Mouse (Mus musculus) hindbrain, embryonic 13.5 days (tissue): ENCODE results near the gene Zfp64. TPM values are rescaled to one million over a fixed set of nuclear protein-coding genes. Genes with fewer than 3 reads are reported as not detected.
A peak's percentile ranks its signal among the peaks of the same experiment; 100 is the strongest.

Experiments used
- ATAC-seq: fragments of 200-750 bp; cut with Nextera tagmentation; 2 replicates; pipeline ENCODE4 v1.8.0; 2017; ENCODE audit warnings: moderate TSS enrichment; ENCODE audit not compliant: low FRiP score
- H3K27ac ChIP-seq: fragments of 300-500 bp; sonication (generic); 2 replicates; pipeline ENCODE4 v1.5.1; 2015; ENCODE audit warnings: inconsistent platforms, mild to moderate bottlenecking, moderate library complexity
- H3K27me3 ChIP-seq: fragments of 300-500 bp; sonication (generic); 2 replicates; pipeline ENCODE4 v1.6.1; 2015; ENCODE audit warnings: mild to moderate bottlenecking, inconsistent platforms
- H3K36me3 ChIP-seq: fragments of 300-500 bp; sonication (generic); 2 replicates; pipeline ENCODE4 v1.6.1; 2015; ENCODE audit warnings: mild to moderate bottlenecking, inconsistent platforms
- H3K4me1 ChIP-seq: fragments of 300-500 bp; sonication (generic); replicated peaks from 2 replicates; pipeline ENCODE4 v1.6.1; 2015; ENCODE audit warnings: inconsistent platforms
- H3K4me2 ChIP-seq: fragments of 300-500 bp; sonication (generic); 2 replicates; pipeline ENCODE4 v1.6.1; 2015; ENCODE audit warnings: inconsistent platforms, mild to moderate bottlenecking, moderate library complexity
- H3K4me3 ChIP-seq: fragments of 300-500 bp; sonication (generic); 2 replicates; pipeline ENCODE4 v1.5.1; 2015; ENCODE audit warnings: mild to moderate bottlenecking, inconsistent platforms
- H3K9ac ChIP-seq: fragments of 300-500 bp; sonication (generic); 2 replicates; pipeline ENCODE4 v1.6.1; 2015; ENCODE audit warnings: mild to moderate bottlenecking, inconsistent platforms
- H3K9me3 ChIP-seq: fragments of 300-500 bp; sonication (generic); 2 replicates; pipeline ENCODE4 v1.6.1; 2016; ENCODE audit warnings: inconsistent platforms
- WGBS: fragments of 180-500 bp; shearing (Covaris S2); methylation state at CpG from one replicate; pipeline ENCODE4 v1.1.7; 2015; 5-methylcytosine and 5-hydroxymethylcytosine counted together
- polyA plus RNA-seq: library from polyadenylated mRNA; unstranded; fragments of >200 nt; fragmentation: Nextera tagmentation; extraction: Ambion mirVana; gene quantifications from 2 replicates; pipeline ENCODE4 v1.2.1, GENCODE M21; 2015

The Zfp64 gene
- polyA plus RNA-seq, 1 experiment from 2014 or later, result 28.7 TPM

DNA sequence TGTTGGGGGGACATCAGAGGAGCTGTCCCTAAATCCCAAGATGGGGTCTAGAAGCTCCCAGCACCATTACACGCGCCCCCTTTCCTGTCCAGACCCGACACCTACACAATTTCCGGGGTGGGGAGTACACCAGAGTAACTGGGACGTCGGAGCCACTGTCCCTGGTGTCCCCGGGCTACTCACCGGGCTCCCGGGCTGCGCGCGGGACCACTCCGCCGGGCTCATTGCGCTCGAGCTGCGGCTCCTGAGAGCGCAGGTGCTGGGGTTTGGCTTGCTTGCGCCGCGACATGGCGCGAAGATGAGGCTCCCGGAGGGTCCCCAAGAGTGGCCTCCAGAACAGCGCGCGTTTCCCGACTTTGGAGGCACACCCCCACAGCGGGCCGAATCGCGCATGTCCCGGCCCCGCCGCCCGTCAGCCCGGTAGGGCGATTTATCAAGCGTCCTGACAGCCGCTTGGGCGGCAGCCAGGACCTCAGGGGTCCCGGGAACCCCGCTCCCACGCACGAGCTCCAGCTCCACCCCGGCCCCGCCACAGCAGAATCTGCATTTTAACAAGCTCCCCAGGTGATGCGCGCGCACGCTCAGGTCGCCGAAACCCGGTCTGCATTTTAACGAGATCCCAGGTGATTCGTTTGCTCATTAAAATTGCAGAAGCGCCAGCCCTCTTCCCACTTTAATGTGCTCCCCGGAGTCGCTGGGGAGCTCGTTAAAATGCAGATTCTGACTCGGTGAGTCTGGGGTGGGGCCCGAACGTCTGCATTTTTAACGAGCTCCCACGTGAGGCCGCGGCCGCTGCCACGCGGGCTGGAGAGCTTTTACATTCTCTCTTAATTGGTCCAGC is 43.1 kb downstream of the Zfp64 start:
- under 1% methylated on average over 70 of the region's 70 CpGs for WGBS
- peak overlapping the region; percentile 69 for H3K9ac ChIP-seq
- ATAC-seq, result peak; percentile 60
- no peaks in the 10 kb centered on the region for H3K9me3 ChIP-seq
- peaks cover 30% of the 10 kb centered on the region for H3K4me1 ChIP-seq
- H3K36me3 ChIP-seq, result no peaks in the 10 kb centered on the region
- peak overlapping the region; percentile 52 for H3K4me3 ChIP-seq
- peaks cover 48% of the 10 kb centered on the region for H3K27me3 ChIP-seq
- H3K27ac ChIP-seq, result peak overlapping the region; percentile 30; the same call in 1 of the 2 replicates
- H3K4me2 ChIP-seq, result peak overlapping the region; percentile 93

DNA sequence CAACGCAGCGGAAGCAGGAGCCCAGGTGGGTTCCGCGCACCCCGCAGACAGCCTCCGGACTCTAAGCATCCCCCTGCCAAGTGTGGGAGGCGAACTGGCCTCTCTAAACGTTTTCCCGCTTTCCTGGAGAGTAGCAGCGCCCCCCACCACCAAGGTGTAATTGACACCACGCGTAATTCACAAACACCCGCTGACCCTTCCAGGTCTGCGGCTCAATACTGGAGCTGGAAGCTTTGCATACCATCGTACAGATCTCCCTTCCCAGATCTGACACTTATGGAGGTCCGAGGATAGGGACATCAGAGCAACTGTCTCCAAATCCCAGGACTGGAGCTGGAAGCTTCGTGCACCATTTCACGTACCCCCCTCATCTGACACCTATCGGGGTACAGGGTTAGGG is 43.9 kb downstream of the Zfp64 start:
- no peaks in the 10 kb centered on the region for H3K36me3 ChIP-seq
- peak overlapping the region; percentile 93 for H3K4me2 ChIP-seq
- WGBS, result 2% methylated on average over 19 of the region's 19 CpGs
- 0 out of 2 replicates have a peak, but pooled peaks have one; percentile 9 for ATAC-seq
- peak overlapping the region; percentile 52 for H3K4me3 ChIP-seq
- H3K9me3 ChIP-seq, result no peaks in the 10 kb centered on the region
- H3K27me3 ChIP-seq, result peaks cover 50% of the 10 kb centered on the region
- peak overlapping the region; percentile 69 for H3K9ac ChIP-seq
- H3K4me1 ChIP-seq, result peaks cover 30% of the 10 kb centered on the region
- no peak overlapping the region for H3K27ac ChIP-seq

DNA sequence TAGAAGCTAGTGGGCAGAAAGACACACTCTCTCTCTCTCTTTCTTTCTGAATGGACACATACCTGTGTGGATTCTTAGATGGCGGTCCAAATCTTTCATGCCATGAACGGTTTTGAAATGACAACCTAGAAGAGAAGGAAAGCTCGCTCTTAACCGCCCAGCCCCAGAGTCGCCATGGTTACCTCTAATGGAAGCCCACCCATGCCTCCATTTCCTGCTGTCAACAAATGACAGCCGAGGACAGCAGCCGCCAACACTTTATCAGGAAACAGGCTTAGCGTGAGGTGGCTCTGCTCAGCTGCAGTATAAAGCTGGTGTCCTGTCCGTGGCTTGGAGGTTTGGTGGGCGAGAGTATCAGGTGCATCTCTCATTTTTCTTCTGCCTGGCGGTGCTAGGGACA is 49.4 kb downstream of the Zfp64 start:
- Histone ChIP-seq H3K9ac (no peak overlapping the region), H3K27me3 (peaks cover 24% of the 10 kb centered on the region), H3K36me3 (no peaks in the 10 kb centered on the region), H3K4me1 (peaks cover 16% of the 10 kb centered on the region), H3K4me2 (no peak overlapping the region), H3K9me3 (no peaks in the 10 kb centered on the region), H3K27ac (no peak overlapping the region), H3K4me3 (no peak overlapping the region)
- no peak for ATAC-seq
- WGBS, result 31% methylated on average over 11 of the region's 11 CpGs

DNA sequence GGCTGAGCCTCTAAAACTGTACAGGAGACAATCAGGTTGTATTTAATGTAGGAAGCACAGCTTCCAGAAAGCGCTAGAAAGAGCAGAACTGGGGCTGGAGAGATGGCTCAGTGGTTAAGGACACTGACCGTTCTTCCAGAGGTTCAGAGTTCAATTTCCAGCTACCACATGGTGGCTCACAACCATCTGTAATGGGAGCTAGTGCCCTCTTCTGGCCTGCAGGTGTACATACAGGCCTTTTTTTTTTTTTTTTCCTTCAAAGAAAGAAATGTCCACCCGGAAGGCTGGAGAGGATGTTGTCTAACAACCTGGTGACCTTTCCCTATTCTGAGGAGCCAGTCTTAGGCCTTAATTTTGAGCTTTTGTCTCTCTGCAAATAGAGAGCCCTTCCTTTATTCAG is 50.5 kb downstream of the Zfp64 start:
- ATAC-seq, result no peak
- Histone ChIP-seq H3K4me1 (peaks cover 12% of the 10 kb centered on the region), H3K9ac (no peak overlapping the region), H3K4me3 (no peak overlapping the region), H3K27me3 (peaks cover 13% of the 10 kb centered on the region), H3K36me3 (peaks cover 1% of the 10 kb centered on the region; the same call in 1 of the 2 replicates), H3K4me2 (no peak overlapping the region), H3K9me3 (no peaks in the 10 kb centered on the region), H3K27ac (no peak overlapping the region)
- 83% methylated on average over 3 of the region's 3 CpGs for WGBS

DNA sequence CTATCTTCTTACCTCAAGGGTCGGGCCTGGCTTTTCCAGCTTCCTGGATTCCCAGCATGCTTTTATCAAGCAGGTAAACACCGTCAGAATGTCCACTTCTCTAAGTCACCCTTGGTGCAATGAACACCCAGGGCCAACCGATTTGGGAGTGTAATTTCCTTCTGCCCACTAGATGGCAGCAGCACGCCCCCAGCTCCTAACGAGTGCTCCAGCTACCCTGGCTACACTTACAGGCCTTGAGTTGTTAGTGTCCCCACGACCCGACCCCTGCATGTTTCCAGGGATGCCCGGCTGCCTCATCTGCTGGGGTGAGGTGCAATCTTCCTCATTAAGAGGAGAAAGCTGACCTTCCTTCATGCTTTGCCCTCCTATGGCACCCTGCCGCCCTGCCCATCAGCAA is 51.2 kb downstream of the Zfp64 start:
- H3K27me3 ChIP-seq, result 0 out of 2 replicates have a peak, but pooled peaks cover 6% of the 10 kb centered on the region
- H3K9ac ChIP-seq, result no peak overlapping the region
- H3K4me3 ChIP-seq, result no peak overlapping the region
- H3K4me2 ChIP-seq, result no peak overlapping the region
- no peak overlapping the region for H3K27ac ChIP-seq
- H3K9me3 ChIP-seq, result no peaks in the 10 kb centered on the region
- H3K4me1 ChIP-seq, result peaks cover 12% of the 10 kb centered on the region
- ATAC-seq, result no peak
- H3K36me3 ChIP-seq, result peaks cover 7% of the 10 kb centered on the region
- WGBS, result 17% methylated on average over 9 of the region's 9 CpGs

DNA sequence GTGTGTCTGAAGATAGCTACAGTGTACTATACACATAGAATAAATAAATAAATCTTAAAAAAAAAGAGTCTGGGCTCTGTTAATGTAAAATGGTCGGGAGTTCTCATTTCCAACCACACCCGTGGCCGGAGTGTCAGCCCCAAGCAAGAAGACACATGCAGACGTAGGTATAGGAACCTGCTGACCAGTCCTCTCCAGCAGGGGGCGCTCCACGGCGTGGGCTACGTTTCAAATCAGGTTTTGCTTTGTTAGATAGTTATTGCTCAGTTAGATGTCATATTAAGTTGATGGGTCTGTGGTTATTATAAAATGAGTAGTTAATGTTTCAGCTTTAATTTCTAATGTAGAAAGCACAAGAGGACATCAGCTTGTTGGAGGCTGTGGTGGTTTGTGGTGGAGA is 52.8 kb downstream of the Zfp64 start:
- Histone ChIP-seq H3K9ac (no peak overlapping the region), H3K36me3 (peaks cover 15% of the 10 kb centered on the region), H3K4me1 (peaks cover 12% of the 10 kb centered on the region), H3K4me2 (no peak overlapping the region), H3K4me3 (no peak overlapping the region), H3K27me3 (0 out of 2 replicates have a peak, but pooled peaks cover 3% of the 10 kb centered on the region), H3K27ac (no peak overlapping the region), H3K9me3 (no peaks in the 10 kb centered on the region)
- WGBS, result 31% methylated on average over 8 of the region's 8 CpGs
- no peak for ATAC-seq

DNA sequence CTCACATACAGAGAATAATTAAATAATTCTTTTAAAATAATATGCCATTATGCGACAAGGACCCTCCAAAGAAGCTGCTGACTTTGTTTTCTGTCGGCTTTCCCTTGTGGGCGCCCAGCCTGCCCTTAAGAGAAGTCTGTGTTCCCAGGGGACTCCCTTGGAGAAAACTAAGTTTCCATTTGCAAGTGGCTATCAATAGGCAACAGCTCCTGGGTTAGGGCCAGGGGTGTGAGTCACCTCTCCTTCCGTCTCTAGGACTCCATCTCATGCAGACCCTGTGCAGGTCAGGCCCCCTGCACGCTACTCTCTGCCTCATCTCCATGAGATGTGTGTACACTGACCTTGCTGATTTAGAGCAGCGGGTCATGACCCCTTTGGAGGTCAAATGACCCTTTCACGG is 57.5 kb downstream of the Zfp64 start:
- Histone ChIP-seq H3K9ac (no peak overlapping the region), H3K4me2 (no peak overlapping the region), H3K36me3 (peaks cover 21% of the 10 kb centered on the region), H3K4me1 (no peaks in the 10 kb centered on the region), H3K27ac (no peak overlapping the region), H3K9me3 (no peaks in the 10 kb centered on the region), H3K27me3 (peaks cover 5% of the 10 kb centered on the region; the same call in 1 of the 2 replicates), H3K4me3 (no peak overlapping the region)
- WGBS, result 86% methylated on average over 7 of the region's 7 CpGs
- no peak for ATAC-seq

DNA sequence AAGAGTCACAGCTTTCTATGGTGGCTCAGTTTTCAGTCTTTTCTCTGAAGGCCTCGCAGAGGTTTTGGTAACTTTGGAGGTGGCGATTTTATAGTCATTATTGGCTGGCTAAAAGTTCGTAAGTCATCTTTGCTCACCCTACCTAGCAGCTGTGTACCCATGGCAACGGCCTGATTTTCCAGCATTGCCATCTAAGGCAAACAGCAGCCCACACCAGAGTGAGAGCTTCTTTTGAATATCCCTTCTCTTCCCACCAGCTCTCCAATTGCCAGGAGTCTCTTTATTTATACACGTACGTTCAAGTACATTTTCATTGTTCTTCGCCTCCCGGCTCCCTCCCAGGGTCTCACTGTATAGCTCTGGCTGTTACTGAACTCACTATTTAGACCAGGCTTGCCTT is 59.9 kb downstream of the Zfp64 start:
- peaks cover 5% of the 10 kb centered on the region; the same call in 1 of the 2 replicates for H3K27me3 ChIP-seq
- no peak overlapping the region for H3K9ac ChIP-seq
- H3K36me3 ChIP-seq, result peaks cover 21% of the 10 kb centered on the region
- ATAC-seq, result no peak
- no peaks in the 10 kb centered on the region for H3K9me3 ChIP-seq
- H3K4me1 ChIP-seq, result no peaks in the 10 kb centered on the region
- no peak overlapping the region for H3K4me3 ChIP-seq
- WGBS, result 86% methylated on average over 8 of the region's 8 CpGs
- no peak overlapping the region for H3K27ac ChIP-seq
- no peak overlapping the region for H3K4me2 ChIP-seq

DNA sequence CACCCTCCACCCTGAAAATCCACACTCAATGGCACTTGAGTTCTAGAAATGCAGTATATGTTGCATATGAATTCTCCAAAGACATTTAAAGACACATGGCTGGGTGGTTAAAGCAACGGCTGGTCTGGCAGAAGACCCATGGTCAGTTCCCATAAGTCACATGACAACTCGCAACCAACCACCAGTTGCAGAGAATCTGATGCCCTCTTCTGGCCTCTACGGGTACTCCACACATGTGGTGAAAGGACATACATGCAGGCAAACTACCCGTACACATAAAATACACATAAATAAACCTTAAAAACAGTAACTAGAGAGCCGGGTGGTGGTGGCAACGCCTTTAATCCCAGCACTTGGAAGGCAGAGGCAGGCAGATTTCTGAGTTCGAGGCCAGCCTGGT is 60.6 kb downstream of the Zfp64 start:
- Histone ChIP-seq H3K4me2 (no peak overlapping the region), H3K4me3 (no peak overlapping the region), H3K27me3 (peaks cover 5% of the 10 kb centered on the region; the same call in 1 of the 2 replicates), H3K27ac (no peak overlapping the region), H3K36me3 (peaks cover 18% of the 10 kb centered on the region), H3K4me1 (no peaks in the 10 kb centered on the region), H3K9ac (no peak overlapping the region), H3K9me3 (no peaks in the 10 kb centered on the region)
- 92% methylated on average over 7 of the region's 7 CpGs for WGBS
- ATAC-seq, result no peak

DNA sequence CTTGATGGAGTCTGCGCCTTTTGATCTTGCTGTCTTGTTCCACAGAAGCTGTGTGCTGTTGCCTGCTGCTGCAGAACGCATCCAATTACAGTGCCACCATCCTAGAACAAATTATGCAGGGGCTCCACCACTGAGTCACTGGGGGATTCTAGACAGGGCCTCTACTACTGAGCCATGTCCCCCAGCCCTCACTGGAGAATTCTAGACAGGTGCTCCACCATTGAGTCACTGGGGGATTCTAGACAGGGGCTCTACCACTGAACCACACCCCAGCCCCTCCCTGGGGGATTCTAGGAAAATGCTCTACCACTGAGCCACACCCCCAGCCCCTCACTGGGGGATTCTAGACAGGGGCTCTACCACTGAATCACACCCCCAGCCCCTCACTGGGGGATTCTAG is 63.3 kb downstream of the Zfp64 start:
- Histone ChIP-seq H3K9me3 (no peaks in the 10 kb centered on the region), H3K4me2 (no peak overlapping the region), H3K4me1 (no peaks in the 10 kb centered on the region), H3K27me3 (peaks cover 5% of the 10 kb centered on the region; the same call in 1 of the 2 replicates), H3K4me3 (no peak overlapping the region), H3K36me3 (0 out of 2 replicates have a peak, but pooled peaks cover 6% of the 10 kb centered on the region), H3K9ac (no peak overlapping the region), H3K27ac (no peak overlapping the region)
- whole genome bisulfite sequencing, result 72% methylated on average over 2 of the region's 2 CpGs
- no peak for ATAC-seq

DNA sequence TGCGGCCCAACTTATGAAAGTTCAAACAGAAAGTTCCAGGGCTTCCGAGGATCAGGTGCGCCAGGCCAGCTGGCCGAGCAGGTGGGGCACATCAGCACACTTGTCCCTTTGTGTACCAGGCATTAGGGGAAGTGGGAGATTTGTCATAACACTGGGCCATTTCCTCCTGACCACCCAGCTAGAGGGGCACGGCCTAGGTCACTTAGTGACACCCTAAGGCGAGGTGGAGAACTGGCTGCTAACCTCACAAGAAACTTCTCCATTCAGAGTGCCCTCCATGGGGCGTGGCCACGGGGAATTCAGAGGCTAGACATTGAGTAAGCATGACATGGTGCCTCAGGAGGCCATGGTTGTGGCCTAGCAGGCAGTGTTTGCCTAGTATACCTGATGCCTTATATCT is 70.7 kb downstream of the Zfp64 start:
- no peaks in the 10 kb centered on the region for H3K27me3 ChIP-seq
- no peaks in the 10 kb centered on the region for H3K36me3 ChIP-seq
- WGBS, result 74% methylated on average over 8 of the region's 8 CpGs
- no peaks in the 10 kb centered on the region for H3K9me3 ChIP-seq
- H3K4me2 ChIP-seq, result no peak overlapping the region
- H3K4me1 ChIP-seq, result no peaks in the 10 kb centered on the region
- ATAC-seq, result no peak
- no peak overlapping the region for H3K9ac ChIP-seq
- no peak overlapping the region for H3K4me3 ChIP-seq
- no peak overlapping the region for H3K27ac ChIP-seq

DNA sequence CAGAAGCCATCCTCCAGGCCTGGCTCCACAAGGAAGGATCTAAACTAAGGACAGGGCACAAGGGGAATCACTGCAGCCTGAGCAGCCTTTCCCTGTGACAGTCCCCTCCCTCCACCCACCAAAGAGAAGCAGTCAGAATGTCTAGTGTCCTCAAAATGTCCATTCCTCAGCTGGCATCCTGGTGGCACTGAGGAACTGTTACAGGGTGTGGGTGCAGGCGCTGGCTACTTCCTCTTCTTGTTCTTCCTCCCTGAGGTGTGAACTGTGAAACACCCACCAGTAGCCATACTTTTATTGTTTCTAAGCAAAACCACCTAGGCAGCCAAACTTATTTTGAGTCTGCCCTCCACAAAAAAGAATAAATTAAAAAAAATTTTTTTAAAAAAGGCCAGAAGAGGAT is 72.4 kb downstream of the Zfp64 start:
- Histone ChIP-seq H3K36me3 (no peaks in the 10 kb centered on the region), H3K4me2 (no peak overlapping the region), H3K4me1 (no peaks in the 10 kb centered on the region), H3K27me3 (no peaks in the 10 kb centered on the region), H3K9ac (no peak overlapping the region), H3K9me3 (no peaks in the 10 kb centered on the region), H3K27ac (no peak overlapping the region), H3K4me3 (no peak overlapping the region)
- 97% methylated on average over 1 of the region's 1 CpGs for WGBS
- ATAC-seq, result no peak

DNA sequence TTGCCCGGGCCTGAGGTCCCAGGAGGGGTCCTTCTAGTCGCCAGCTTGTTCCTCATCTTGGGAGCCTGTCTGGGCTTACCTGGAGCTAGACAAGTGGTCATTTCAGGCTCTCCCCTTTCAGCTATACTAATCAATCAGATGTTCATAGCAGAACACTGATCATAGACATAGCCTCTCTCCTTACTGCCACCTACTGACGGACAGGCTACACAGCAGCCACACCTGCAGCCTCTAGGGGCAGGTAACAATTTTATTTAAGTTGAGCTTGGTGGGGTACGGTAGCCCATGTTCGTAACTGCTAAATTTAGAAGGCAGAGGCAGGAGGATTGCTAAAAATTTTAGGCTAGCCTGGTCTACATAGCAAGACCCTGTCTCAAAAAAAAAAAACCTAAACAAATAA is 73.5 kb downstream of the Zfp64 start:
- H3K4me1 ChIP-seq, result no peaks in the 10 kb centered on the region
- no peaks in the 10 kb centered on the region for H3K36me3 ChIP-seq
- 49% methylated on average over 5 of the region's 5 CpGs for WGBS
- H3K4me3 ChIP-seq, result no peak overlapping the region
- H3K4me2 ChIP-seq, result no peak overlapping the region
- no peak overlapping the region for H3K9ac ChIP-seq
- no peak for ATAC-seq
- H3K9me3 ChIP-seq, result no peaks in the 10 kb centered on the region
- no peak overlapping the region for H3K27ac ChIP-seq
- no peaks in the 10 kb centered on the region for H3K27me3 ChIP-seq
